Mouse (Mus musculus) cerebellum, postnatal 10 days (tissue): Measurements from ENCODE around the gene Gulp1.

Source experiments
- DNase-seq, 2 experiments: peaks; one replicate each; pipeline ENCODE4 v3.0.0; 2021; ENCODE audit warnings: mixed read lengths in 2 of 2

Gulp1 gene

DNA sequence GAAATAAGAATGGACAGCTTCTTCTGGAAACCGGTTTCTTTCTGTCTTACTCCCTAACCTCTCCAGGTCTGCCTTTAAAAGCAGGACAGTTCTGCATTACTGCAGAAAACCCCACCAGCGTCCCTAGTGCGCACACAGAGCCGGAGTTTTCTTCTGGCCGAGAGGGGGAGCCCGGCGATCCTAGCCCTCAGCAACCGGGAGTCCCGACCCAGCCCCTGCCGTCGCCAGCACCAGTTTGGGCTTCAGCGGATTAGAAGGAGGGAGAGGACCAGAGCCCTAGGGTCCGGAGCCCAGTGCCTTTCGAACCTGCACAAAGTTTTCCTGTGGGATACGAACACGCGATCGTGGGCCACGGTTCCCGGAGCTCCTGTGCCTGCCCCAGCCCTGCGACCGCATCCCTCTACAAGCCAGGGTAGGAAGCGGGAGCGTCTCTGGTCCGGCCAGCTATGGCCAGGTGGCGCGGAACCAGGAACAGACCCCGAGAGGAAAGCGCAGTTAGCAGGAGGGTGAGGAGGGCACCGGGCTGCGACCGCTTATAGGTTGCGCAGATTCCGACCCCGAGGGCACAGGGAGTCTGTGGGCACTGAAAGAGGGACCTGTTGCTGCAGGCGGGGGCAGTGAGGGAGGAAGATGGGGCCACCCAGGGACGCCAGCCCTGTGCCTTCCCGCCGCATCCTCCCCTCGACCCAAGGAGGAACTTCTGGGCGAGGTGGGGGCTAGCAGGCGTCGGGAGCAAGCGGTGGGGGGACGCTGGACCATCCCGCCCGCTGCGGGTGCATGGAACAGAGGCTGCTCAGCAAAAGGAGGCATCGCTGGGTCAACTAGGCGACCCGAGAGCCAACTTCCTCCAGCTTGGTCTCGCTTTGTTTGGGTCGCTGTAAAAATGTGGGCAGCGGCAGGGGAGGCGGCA lies at the start of gene Gulp1:
Gulp1 (plus strand) TSS at position 51 of the 910 bp plus-strand sequence.
- peak; percentile 74 to 81 for DNase-seq

DNA sequence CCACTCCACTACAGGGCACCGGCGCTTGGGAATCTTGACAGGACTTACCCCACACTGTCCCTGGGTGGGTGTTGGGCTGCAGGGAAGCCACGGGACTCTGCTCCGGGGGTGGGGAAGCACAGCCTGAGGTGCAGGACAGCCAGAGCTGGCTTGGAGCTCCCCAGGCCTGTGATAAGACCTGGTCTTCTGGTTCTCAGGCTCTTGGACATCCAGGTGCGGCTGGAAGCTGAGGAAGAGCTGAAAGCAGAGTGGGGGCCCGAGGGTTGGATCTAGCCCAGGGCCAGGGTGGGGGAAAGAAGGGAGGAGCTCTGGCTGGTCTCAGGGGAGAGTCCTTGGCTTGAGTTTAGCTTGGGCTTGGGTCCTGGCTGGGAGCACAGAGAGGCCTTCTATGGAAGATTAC lies 1.1 kb upstream of the Gulp1 start:
- peak; percentile 3 to 9 for DNase-seq

GRCm38 (mm10) chr1:44552371-44552841 lies 1.1 kb downstream of the Gulp1 start:
- peak; percentile 46 to 69 for DNase-seq

- DNase-seq = peak; percentile 57
Observed at GRCm38 (mm10) chr1:44553166-44553898, 2.0 kb downstream of the Gulp1 start.

GRCm38 (mm10) chr1:44567431-44567830 lies 16.1 kb downstream of the Gulp1 start:
- DNase-seq = no peak

- no peak for DNase-seq
Observed at GRCm38 (mm10) chr1:44568296-44568695, 17.0 kb downstream of the Gulp1 start.

DNA sequence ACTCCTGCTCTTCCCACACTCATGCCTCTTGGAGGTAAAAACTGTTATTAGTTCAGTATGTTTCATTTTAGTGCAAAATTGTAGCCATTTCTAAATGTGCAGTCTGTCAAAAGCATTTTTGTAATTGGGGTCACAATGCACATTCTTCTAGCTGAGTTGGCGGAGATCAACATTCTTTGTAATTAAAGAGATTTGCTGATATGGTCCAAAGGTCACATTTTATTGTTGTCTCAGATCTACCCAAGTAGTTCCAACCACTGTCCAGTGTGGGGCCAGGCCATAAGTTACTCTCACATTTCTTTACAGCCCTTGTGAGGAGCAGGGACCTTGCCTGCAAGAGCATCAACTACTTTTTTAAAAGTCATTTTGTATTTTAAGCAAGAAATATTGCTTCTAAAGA lies 24.7 kb downstream of the Gulp1 start:
- no peak for DNase-seq

GRCm38 (mm10) chr1:44576610-44577009 lies 25.3 kb downstream of the Gulp1 start:
- DNase-seq = no peak

- no peak for DNase-seq
Observed at GRCm38 (mm10) chr1:44580390-44580789, 29.1 kb downstream of the Gulp1 start.

GRCm38 (mm10) chr1:44584886-44585385 lies 33.6 kb downstream of the Gulp1 start:
- DNase-seq = peak; percentile 33 to 52

DNA sequence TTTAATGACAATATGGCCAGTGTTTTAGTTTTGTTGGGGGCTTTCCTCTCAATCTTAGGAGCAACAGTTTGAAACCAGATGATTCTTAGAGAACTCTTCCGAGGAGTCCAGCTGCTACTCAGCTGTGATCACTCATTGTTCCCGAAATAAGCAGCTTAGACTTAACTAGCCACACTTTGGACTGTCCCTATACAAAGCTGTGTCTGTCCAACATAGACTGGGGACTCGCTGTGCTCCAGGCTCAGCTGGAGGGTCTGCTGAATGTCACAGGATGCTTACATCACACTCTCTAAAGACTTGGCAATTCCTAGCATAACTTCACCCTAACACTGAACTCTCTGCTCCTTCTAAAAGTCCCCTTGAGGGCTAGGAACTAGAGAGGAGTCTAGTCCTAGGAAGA lies 40.4 kb downstream of the Gulp1 start:
- DNase-seq = no peak

DNA sequence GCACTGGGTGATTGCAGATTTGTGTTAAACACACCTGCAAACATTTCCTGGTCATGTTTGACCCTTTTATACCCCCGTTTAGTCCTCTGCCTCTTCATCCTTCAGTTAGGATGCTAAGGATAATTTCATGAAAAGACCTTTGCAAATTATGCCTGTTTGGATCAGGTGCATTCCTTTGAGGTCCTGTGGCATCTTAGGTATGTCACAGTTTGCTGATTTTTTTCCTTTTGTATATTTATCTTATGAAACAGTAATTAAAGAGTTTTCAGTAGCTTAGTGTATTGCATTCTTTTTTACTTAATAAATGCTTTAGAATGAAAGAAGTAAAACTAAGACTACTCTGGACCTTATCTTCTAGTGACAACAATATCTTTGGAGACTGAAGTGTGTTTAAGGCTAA lies 41.8 kb downstream of the Gulp1 start:
- no peak for DNase-seq

DNA sequence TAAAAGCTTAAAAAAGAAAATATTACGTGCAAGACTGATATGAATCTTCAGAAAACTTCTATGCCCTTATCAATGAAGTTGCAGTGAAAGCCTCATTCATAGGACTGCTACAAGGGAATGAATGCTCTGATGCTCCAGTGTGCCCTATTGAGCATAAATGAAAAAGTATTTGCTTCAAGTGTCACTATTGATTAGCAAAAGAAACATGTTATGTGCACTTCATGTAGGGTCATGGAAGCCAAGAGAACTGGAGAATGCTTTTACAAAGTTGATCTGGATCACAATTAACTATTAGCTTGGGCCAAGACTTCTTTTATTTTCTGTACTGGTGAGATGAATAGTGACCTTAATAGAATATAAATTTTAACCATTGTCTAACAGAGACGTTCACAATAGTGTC lies 47.0 kb downstream of the Gulp1 start:
- DNase-seq = no peak

- no peak for DNase-seq
Observed at GRCm38 (mm10) chr1:44613294-44614041, 62.2 kb downstream of the Gulp1 start.

DNA sequence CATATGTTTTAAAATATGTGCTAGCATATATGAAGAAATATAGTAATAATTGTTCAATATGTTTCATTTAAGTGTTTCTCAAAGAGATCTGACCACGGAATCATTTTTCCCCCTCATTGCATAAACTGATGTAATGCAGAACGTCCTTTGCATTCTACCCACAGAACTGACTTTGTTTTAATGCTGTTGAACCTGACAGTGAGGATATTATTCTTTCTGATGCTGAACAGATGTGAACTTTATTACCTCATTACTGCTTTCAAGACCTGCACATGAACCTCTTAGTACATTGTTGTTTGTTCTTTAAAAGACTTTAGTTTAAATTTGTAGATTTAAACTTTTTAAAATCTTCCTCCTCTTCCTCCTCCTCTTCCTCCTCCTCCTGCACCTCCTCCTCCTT lies 67.4 kb downstream of the Gulp1 start:
- no peak for DNase-seq

GRCm38 (mm10) chr1:44634481-44634880 lies 83.2 kb downstream of the Gulp1 start:
- no peak for DNase-seq

DNA sequence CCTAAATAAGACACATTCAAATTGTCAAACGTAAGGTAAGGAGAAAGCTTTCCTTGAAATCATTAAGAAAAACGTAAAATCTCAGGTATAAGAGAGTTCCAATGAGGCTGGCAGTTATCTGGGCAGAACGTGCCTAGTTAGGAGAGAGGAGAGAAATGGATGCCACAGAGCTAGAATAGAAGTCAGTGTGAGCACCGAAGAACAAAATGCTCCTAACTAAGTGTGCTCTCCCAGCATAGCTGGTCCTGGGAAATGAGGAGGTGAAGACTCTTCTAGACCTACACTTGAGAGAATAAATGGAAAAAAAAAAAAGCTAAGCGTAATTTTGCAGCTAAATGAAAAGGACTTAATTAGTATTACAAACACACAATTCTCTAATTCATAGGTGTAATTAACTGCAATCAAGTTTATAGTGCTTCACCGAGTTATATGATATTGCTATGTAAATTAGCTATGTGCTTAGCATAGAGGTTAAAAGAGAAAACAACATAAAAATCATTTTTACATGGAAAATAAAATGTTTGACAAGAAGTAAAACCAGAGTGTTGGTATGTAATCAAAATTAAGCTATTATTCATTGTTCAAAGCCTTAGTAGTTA lies 94.5 kb downstream of the Gulp1 start:
- no peak for DNase-seq

- no peak for DNase-seq
Observed at GRCm38 (mm10) chr1:44678974-44679373, 127.7 kb downstream of the Gulp1 start.

- DNase-seq = no peak
Observed at GRCm38 (mm10) chr1:44679415-44679814, 128.1 kb downstream of the Gulp1 start.

DNA sequence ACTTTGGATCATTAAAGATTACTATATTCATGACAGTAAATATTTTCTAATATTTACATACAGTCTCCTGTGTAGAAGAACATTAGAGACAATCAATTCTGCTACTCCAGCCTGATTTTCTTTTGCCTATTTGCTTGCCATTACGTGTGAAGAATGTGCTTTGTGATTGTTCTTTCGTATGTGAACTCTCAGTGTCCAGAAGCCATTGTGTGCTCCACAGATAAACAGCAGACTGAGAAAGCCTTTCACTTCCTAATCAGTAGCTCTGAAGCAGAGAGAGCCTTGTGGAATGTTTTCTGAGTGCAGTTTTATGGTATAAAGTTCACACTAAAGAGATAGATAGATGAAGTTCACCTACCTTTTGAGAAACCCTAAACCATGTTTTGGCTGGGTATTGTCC lies 131.2 kb downstream of the Gulp1 start:
- DNase-seq = no peak

- DNase-seq = no peak
Observed at GRCm38 (mm10) chr1:44683723-44684122, 132.4 kb downstream of the Gulp1 start.

GRCm38 (mm10) chr1:44720785-44721410 lies 169.6 kb downstream of the Gulp1 start:
- no peak for DNase-seq
